Mouse (Mus musculus): ENCODE results near the gene Hspa12a.

Gene Hspa12a

DNA sequence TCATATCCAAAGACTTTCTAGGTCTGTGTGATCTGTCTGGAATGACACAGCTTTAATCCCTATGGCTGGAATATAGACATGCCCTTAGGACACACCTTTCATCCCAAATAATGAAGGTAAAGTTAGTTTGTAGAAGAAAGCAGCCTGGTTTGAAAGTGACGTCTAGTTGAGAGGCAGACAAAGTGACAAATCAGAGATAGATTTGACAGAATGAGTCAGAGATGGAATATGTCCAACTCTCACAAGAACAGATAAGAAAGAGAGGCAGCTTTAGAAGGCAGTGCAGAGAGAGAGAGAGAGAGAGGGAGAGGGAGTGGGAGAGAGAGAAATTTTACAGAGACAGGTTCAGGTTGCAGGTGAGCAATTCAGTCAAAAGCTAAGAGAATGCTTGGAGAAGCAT lies 119.1 kb downstream of the Hspa12a start:
- DNase-seq (ENCODE audit: low read depth, low spot score): no peak

DNA sequence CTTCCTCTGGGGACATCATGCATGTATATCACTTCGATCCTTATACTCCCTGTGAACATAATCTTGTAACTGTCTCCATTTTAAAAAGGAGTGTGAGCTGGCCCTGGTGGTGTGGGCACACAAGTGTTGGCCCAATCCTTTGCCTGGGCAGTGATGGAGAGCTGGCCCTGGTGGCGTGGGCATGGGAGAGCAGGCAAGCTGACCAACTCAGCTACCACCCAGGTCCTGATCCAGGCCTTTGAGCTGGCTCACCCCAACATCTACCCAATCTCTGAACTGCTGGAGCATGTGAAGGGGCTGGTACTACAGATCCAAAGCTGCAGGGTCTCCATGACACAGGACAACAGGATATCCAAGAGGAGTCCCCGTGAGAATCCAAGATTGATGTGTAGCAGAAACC lies 120.2 kb downstream of the Hspa12a start:
- no peak for DNase-seq (ENCODE audit: low read depth, low spot score)

DNA sequence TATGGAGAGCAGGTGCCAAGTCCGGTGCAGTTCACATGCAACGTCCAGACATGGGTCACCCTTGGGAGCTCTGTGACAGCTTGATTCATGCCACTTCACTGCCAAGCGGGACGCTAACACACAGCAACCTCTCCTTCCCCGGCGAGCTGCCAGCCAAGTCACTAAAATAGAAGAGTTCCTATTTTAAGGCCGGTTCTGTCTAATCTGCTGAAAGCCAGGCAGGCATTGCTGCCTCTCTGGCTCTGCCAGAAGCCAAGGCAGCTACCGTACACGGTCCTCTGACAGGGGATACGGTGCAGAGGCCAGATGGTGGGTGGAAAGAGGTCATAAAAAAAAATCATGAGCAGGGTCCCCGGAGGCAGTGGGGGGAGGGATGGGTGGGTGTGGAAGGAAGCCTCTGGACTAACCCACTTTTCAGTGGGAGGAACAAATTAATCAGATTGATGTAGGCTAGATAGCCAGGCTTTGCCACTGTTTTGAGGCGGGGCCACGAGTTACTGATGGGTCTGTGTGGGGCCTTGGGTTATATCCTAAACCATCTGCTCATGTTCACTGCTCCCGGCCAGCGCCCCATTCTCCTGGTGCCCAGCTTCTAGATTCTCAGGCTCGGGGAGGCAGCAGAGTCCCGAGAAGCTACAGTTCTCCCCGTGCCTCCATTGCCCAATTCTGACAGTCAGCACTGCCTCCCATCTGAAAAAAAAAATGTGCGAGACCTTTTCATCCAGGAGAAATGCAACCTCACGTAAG lies 120.8 kb downstream of the Hspa12a start:
- DNase-seq (ENCODE audit: low read depth, low spot score): no peak

DNA sequence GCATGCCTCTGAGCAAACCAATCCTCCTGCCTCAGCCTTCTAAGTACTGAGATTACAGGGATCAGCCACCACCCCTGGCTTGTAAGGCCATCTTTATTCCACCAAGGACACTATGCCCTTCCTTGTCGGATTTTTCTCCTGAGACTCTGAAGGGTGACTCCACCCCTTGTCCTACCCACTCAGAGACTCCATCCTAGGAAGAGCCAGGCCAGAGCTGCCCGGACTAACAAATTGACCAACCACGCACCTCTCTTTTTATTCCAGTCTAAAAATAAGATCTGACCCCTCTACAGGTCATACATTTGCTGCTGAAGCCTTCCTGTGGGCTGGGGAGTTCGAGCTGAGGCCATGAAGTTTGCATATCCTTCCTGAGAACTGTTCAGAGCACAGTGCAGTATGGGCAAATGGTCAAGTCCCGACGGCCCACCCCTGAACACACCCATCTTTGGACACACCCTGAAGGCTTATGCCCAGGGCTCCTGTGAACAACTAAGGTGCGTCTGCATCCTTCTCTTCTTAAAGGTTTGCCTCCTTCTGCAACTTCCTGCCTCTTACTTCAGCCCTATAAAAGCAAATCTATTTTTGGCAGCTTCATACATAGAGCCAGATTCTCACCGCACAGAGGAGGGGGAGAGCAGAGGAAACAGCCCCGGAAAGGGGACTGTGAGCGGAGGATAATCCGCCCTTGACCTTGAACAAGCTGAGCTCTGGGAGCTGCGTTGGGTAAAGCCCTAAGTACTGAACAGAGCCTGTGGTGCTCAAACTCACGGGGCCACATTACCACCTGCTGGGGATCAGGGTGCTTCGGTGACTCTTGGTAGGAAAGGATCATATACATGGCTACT lies 124.7 kb downstream of the Hspa12a start:
- no peak for DNase-seq (ENCODE audit: low read depth, low spot score)

DNA sequence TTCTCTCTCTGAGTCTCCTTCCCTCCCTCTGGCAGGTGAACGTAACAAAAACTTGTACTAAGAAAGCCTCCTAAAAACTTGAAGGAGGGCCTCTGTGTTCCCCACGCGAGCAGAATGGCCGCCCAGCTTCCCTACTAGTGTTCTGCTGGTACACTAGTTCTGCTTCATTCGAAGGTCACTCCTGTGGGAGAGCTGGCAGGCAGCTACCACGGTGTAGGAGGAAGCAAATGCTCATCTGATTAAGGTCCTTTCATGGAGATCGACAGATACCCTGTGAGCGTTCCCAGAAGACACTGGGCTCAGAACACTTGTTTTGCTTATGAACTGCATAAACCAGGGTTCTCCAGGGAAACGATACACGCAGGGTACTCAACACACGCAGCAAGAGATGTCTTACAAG lies 126.1 kb downstream of the Hspa12a start:
- no peak for DNase-seq (ENCODE audit: low read depth, low spot score)

DNA sequence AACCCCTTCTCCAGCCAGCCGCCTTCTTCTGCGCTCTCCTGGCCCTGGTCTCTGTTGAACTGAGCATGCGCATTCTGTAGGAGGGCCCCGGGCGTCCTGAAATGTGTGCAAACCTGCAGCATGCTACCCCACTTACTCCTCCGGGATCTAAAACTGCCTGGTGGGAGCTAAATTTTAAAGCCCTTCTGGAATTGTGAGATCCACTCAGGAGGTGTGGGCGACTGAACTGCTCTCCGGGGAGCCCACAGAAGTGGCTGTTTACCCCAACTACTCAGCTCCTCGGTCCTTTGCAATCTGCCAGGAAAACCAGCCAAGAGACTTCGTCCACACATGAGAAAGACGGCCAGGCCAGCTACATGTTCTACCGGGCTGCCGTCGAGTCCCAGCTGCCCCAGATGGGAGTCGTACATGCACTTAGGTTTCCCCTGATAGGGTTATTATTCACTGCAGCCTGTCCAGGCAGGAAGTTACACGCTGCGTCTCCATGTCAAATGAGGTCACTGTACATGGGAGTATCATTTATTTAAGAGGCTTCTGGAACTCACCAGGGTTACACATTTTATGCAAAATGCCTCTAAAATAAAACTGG lies 126.9 kb downstream of the Hspa12a start:
- no peak for DNase-seq (ENCODE audit: low read depth, low spot score)

DNA sequence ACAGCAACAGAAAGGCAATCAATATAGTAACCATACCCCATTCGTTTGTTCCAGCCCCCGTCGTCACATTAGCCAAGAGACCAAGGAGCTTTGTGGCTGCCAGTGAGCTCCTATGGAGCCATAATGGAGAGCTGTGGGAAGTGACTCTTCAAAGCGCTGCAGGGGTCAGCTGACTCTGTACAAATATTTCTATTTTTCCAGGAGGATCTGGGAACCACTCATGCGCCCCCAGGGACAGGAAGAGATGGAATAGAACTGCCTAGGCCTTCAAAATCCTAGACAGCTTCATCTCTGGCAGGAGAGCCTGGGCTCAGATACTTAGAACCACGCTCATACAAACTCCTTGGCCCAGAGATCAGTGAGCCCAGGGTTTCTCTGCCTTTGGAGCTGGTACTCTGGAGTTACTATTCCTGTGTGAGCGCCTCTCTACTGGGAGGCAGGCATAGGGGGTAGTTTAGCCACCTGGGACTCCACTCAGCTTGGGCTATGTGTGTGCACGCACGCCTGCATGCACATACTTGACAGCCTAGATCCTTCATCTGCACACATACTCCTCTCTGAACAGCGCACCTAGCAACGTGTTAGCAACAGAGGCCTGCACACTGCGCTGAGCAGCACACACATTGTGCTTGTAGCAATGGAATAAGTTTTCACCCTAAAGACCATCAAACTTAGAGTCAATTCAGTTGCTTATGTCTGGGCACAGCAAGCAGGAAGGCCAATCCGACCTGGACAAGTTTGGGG lies 128.1 kb downstream of the Hspa12a start:
- no peak for DNase-seq (ENCODE audit: low read depth, low spot score)

DNA sequence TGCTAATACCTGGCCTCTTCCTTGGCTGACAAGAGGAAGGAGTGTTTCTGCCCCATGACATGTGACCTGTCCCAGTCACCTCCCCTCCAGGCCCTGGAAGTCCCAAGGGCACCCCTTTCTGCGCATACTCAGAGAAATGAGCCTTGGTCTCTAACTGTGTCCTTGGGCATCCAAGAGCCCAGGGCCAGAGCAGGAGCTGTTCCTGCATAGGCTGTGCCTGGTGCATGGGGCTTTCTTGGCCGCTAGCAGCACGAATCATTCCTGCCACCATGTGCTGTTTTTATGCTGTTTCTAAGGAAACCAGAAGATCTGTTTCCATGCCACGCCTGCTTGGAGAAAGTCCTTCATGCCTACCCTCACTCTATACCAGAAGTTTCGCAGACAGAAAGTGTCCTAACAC lies 132.9 kb downstream of the Hspa12a start:
- no peak for DNase-seq (ENCODE audit: low read depth, low spot score)

DNA sequence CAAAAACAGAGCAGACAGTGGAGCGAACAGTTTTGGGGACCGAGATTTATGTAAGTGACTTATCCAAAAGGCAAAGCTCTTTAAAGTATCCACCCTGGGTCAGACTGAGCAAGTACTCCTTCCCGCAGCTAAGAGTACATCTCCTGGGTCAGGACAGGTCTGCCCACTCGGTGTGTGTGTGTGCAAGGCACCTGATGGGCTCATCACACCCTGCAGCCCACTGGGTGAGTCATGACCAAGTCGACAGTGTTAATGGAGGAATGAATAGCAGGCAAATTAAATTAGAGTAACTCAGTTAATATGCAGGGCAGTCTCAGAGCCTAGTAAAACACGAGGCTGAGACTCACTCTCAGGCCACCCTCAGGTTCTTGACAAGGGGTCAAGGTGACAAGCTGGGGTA lies 134.6 kb downstream of the Hspa12a start:
- no peak for DNase-seq (ENCODE audit: low read depth, low spot score)

DNA sequence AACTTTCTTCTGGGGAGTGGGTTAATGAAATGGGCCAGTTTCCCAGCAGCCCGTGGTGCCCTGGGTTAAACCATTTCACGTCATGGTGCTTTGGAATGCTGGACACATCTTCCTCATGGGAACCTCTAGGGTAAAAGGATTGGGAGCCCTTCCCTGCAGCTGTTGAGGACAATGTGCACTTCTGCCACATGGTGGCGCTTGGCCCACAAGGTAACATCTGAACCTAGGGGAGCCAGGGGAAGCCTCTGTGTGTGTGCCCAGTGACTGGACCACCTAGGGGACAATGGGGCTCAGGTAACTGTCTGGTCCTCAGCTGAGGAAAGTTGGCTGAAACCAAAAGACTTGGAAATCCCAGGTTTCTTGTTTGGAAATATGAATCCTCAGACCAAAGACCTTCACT lies 137.1 kb downstream of the Hspa12a start:
- DNase-seq (ENCODE audit: low read depth, low spot score): no peak

DNA sequence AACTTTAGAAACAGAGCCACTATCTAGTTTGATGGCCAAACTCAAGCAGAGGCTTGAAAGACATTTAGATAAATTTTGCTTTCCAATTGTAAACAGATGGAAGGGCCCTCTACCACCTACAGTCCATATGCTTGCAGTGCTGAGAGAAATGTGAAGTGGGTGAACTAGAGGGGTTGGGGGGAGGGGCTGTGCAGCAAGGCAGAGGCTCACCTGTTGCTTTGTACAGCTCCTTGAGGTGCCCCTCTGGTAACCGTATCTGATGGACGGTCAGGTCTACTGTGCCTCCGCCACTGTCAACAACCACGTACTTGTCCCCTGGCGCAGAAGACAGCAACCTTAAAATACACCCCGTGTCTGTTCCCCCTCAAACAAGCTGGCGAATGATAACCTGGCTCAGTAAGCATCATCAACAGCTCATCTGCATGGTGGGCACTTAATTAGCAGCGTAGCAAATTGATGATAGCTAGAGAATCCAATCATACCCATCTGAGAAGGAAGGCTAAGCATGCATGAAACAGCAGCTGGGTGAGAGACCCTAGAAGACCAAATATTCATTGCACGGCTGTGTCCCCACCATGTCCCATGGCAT lies 138.2 kb downstream of the Hspa12a start:
- DNase-seq (ENCODE audit: low read depth, low spot score): no peak

DNA sequence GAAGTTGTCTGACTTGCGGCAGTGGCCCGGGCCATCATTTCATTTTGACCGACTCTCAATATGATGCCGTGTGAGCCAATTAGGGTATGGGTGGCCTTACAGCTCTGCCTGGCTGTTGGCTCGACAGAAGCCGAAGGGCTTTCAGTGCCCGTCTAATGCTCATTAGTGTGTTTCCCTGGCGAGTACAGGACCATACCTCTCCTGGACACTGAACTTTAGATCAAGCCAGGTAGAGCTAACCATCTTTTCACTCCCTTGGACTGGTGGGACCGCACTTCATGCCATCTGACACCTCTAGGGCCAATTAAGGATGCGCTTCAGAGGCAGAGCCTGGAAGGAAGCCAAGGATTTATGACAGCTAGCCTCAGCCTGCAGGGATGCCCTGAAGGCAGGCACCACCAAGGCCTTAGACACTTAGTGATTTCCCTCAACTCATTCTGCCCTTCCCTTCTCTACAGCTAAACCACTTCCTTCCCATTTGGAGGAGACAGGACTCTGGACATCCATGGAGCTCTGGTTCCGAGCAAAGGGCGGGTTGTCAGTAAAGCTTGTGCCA lies 148.3 kb downstream of the Hspa12a start:
- DNase-seq (ENCODE audit: low read depth, low spot score): no peak

DNA sequence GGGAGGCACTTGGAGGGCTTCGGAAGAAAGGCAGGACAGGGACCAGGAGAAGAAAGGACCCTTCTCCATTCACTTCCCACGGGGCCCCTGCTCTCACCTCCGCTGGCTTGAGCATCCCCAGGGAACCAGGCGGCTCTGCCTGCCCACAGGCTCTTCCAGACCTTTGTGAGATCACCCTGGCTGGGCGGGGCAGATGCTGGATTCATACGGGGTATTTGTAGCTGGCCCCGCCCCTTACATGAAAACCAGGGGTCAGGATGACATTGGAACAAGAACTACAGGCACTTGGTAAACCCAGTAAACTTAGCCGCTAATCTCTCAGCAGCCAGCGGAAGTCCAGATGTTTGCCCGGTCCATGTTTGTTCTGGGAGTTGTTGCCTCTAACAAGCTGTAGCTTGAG lies 149.2 kb downstream of the Hspa12a start, which contains the start of gene 1700019N19Rik:
Gene 1700019N19Rik, minus strand, starts transcription at position 178 of the 400 bp plus-strand sequence.
- no peak for DNase-seq (ENCODE audit: low read depth, low spot score)

DNA sequence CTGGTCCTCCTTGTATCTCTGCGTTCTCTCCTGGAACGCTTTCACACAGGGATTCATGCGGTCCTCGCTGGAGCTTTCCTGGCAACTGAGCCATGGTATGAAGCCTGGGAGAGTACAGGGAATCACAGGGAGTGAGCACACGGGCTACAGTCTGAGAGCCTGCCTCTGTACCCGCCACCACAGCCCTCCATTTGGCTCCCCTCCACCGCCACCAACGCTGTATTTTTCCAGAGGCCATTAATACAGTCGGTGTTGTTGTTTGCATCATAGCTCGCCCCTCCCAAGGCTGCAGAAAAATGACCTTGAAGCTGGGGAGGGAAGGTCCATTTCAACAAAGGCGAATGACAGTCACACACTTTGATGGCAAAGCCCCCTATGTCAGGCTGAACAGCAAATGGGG lies 154.3 kb downstream of the Hspa12a start:
- DNase-seq (ENCODE audit: low read depth, low spot score): no peak

DNA sequence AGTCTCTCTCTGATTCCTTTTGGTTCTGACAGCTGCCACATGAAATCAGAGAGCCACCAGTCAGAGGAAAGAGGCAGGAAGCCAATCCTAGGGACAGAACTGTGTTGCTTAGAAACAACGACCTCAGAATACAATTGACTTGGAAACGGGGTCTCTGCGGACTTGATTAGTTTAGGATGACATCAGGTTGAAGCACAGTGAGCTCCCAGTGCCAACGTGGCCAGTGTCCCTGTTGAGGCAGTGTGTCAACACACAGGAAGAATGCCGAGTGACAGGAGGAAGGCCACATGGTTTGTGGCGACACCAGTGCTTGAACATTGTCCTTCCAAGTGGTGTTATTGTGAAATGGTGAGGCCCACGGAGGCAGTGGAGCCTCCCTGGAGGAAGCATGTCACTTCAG lies 159.5 kb downstream of the Hspa12a start:
- no peak for DNase-seq (ENCODE audit: low read depth, low spot score)

DNA sequence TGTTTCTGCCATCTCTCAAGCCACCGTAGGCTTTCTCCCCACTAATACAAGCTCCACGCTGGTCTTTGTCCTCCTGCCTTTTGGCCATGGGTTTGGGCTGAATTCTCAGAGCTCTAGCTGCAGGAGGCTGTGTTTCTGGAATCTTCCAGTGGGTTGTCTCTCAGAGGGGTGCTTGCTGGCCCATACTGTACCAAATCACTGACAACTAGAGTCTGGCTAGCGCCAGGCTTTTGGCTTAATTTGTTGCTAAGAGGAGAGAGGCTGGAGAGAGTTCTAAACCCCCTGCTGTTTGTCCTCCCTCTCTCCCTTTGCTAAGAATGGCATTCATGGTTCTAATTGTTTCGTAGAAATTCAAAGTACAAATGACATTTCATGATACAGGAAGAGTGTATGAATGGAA lies 161.9 kb downstream of the Hspa12a start:
- DNase-seq (ENCODE audit: low read depth, low spot score): no peak

DNA sequence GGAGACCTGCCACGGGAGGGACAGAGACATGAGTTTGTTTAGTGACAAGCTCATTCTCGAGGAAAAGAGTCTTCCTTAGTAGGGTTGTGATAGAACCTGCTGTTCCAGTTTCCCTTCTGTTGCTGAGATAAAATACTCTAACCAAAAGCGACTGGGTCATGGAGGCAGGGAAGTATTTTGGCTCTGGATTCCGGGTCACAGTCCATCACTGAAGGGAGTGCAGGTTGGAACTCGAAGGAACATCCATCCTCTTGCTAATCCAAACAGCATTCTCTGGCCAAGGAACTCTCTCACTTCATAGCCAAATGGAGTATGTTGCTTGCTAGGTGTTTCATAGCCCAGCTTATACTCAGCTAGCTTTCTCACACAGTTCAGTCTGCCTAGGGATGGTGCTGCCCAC lies 167.0 kb downstream of the Hspa12a start:
- DNase-seq (ENCODE audit: low read depth, low spot score): no peak

DNA sequence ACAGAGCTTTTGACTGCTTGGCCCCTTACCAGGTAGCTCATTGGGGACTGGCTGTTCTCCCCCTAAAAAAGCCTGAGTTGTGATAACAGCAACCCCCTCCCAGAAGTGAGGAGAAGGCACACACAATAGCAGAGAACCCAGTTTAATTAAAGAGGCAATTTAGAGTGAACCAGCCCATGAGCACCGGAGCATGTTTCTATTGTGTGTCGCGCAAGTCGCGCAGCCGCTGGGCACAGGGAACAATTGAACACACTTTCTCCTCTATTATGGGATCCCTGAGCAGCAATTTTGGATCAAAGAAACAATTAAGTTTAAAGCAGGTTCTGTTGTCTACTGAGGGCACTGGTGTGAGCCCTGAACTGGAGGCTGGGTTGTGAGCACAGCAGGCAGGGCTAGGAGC lies 176.1 kb downstream of the Hspa12a start:
- DNase-seq (ENCODE audit: low read depth, low spot score): no peak

DNA sequence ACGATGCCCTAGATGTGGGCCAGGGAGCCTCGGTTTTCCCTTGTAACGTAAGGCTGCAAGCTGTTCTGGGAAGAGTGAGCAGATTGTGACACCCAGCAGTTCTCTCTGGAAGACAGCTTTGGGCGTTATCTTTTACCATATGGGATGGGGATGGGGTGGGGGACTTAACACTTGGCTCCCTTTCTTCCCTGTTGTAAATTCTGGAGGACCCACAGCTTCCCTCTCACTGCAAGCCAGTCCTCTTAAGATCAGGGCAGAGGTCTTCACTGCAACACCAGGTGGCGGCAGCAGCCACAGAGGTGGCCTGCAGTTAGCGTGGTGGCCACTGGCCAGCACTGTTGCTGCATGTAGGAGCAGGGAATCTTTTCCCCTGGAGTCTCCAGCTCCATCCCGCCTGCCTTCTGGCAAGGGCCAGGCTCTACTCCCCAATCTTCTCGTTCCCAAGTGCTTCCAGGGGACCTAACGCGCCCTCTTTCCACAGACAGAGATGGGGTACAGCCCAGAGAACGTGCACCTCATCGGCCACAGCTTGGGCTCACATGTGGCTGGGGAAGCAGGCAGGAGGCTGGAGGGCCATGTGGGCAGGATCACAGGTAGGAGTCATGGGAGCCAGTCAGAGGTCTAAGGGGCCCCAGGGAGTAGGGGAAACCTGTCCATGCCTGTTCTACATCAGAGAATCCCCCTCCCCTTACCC lies 180.5 kb downstream of the Hspa12a start:
- no peak for DNase-seq (ENCODE audit: low read depth, low spot score)

DNA sequence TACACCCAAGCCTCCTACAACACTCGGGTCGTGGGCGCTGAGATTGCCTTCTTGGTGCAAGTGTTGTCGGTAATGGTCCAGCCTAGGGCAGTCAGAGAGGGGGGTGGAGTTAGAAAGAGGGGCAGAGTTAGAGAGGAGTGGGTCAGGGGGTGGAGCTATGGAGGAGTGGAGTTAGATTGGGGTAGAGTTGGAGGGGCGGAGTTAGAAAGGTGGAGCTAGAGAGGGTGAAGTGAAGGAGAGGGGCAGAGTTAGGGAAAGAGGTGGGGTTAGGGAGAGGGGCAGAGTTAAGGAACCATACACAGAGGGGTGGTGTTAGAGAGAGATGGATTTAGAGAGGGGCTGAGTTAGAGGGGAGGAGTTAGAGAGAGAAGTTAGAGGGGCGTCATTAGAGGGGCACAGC lies 181.1 kb downstream of the Hspa12a start:
- DNase-seq (ENCODE audit: low read depth, low spot score): no peak

DNA sequence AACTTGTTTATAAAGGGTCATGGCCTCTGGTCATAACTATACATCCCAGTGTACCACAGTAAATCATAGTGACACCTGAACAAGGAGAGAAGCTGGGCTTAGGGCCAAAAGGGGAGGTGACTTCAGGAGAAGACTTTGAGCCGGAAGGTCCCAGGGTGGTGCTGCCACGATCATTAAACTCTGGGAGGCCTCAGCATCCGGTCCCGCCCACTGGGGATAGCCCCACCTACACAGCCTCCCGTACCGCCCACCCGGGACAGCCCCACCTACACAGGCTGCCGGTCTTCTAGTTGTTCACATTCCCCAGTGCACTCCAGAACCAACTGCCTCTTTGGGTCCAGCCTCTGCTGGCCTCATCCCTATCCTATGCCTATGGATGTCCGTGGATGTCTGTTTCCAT lies 184.0 kb downstream of the Hspa12a start, which contains the start of gene Pnliprp2:
Gene Pnliprp2, plus strand, starts transcription at position 297 of the 400 bp plus-strand sequence.
- DNase-seq (ENCODE audit: low read depth, low spot score): no peak
